Mouse (Mus musculus) activated CD4-positive, CD25-positive, alpha-beta regulatory T cell, adult 9 weeks (primary cell): Measurements from ENCODE around the gene Gjb2. TPM values are rescaled to one million over a fixed set of nuclear protein-coding genes. Genes with fewer than 3 reads are reported as not detected.

ENCODE experiments used
- polyA plus RNA-seq: library from polyadenylated mRNA; unstranded; fragments of 100-300 nt; shearing (Covaris generic); gene quantifications from one replicate; pipeline ENCODE4 v1.2.1, GENCODE M21; 2017

Gene Gjb2
- polyA plus RNA-seq, result 5.3 TPM

DNA sequence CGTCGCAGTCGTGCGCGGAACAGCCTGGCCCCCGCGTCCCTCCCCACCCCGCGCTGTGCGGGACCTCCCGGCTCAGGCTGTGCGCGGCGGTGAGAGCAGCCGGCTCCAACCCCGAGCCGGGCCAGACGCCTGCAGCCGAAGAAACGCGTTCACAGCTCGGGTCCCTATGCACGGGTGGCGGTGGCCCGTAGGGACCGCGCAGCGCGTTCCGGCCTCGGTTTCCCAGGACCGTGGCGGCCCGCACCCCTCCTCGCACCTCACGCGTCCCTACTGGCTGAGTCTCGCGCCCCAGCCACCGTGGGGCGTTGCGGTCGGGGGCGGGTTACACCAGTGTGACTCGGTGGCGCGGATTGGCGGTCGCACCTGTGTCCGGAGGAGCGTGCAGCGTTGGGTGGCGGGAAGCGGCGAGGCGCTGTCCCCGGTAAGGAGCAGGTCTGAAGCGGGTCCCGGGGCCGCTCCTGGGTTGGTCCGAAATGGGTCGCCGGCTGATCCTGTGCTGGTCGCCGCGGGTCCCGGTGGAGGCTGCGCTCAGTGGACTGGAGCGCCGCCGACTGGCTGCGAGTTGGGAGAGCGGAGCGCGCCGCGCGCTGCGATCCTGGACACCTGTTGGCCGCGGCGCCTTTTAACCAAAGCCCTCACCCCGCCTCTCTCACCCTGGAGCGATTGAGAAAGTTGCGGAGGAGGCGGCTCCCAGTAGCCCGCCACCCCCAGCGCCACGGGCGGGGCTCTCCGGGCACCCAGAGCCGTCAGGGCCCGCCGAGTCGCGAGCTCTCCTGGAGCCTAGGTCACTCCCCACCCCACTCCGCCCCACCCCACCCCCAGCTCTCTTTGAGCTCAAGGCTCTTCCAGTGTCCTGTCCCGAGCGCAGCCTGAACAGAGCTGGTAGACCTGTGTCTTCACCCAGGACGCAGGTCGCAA, at the start of gene Gjb2:
Gene Gjb2, minus strand, starts transcription at position 597 of the 918 bp plus-strand sequence.

GRCm38 (mm10) chr14:57133161-57133661, 28.7 kb upstream of the Gjb2 start, which contains the start of gene Gjb6:
TSS of gene Gjb6 (minus strand) at chr14:57133611.

DNA sequence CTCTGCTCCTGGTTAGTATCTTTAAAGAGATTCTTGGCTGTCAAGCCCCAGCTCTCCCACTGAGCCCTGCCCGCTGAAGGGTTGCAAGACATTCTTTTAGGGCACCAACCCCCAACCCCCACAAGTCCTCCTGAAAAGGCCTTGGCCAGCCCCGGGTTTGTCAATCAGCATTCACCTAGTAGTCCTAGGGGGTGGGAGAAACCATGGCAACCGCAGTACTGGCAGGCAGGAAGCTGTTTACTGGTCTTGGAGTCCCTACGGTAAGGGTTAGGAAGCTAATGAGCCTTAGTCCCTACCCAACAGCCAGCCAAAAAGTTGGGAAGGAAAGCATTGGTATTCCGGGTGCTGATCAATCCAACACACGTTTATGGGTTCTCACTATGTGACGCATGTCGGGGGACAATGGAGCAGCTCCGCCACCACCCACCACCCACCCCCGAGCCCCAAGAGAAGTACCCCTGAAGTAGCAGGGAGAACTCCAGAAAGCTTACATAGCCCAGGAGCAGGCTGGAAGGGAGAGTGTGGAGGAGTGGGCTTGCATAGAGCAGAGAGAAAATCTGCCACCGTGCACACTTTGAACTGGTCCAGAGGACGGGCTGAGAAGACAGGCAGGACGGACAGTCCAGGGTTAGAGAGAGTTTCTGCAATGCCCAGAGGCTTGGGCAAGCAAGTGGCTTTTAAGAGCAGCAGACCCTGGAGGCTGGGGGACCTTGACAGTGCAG, 11.5 kb upstream of the Gjb2 start, which contains the start of gene Gm4491:
Gene Gm4491, minus strand, starts transcription at position 61 of the 722 bp plus-strand sequence.

DNA sequence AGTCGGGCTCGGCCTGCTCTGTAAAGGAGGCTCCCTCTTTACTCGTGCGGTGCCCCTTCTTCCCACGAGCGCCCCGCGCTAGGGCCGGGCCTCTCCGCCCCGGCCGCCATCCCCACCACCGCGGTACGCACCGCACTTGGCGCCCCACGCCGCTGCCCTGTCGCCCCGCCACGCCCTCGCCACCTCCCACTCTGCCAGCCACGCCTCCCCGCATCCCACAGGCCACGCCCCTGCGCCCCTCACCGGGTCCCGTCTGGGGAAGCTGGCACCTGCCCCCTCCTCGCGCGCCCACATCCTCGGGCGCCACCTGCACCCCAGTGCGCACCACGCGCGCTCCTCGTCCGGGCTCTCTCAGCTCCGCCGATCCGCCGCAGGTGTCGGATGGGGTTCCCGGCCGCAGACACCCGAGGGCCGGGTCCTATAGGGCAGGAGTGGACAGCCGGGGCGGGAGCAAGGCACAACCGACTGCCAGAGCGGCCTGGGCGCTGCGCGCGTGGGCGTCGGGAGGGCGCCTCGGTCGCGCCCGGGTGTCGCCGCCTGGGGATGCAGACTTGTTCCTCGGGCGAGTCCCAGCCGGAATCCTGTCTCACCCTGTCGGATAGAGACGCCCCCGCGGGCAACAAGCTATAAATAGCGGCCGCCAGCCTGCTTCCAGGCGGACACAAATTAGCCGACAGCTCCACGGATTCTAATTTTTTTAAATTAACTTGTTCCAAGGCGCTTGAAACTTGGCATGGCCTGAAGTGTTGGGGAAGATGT, 46.8 kb downstream of the Gjb2 start, which contains the start of gene Gja3:
Gene Gja3, minus strand, starts transcription at position 538 of the 759 bp plus-strand sequence.

Other genes starting within 250 kb of the Gjb2 start
- gene Zmym2, start 218.0 kb downstream of the Gjb2 start, polyA plus RNA-seq, result 82.3 TPM
- not detected for gene Gja3, start 46.6 kb downstream of the Gjb2 start, polyA plus RNA-seq
- 0.18 TPM for gene Gm4491, start 11.2 kb upstream of the Gjb2 start, polyA plus RNA-seq
- not detected for gene Gjb6, start 28.9 kb upstream of the Gjb2 start, polyA plus RNA-seq